Mouse (Mus musculus) testis, adult 2 months (tissue): ENCODE data around the gene Pla2r1.

Experiments used
- CTCF ChIP-seq: fragments of 200-500 bp; IDR thresholded peaks from 2 replicates; pipeline ENCODE4 v1.5.1; 2012; ENCODE audit warnings: low read depth, mild to moderate bottlenecking, inconsistent platforms, low read length, moderate library complexity; ENCODE audit not compliant: control insufficient read depth, insufficient read depth, insufficient replicate concordance
- POLR2A ChIP-seq: fragments of 200-500 bp; IDR thresholded peaks from 2 replicates; pipeline ENCODE4 v1.6.1; 2012; ENCODE audit warnings: low read depth, mild to moderate bottlenecking, inconsistent platforms, low read length, moderate library complexity; ENCODE audit not compliant: control insufficient read depth

GRCm38 (mm10) chr2:60552177-60552901, 769 bp downstream of the Pla2r1 start:
- TF ChIP-seq POLR2A: no peak
- TF ChIP-seq CTCF: no peak
